8 mouse cellular contexts compared by ENCODE assay signal in genomic region chr13:67081946-67082345, GRCm38 (mm10). TPM values are rescaled to one million over a fixed set of nuclear protein-coding genes. Genes with fewer than 3 reads are reported as not detected.
A peak's percentile ranks its signal among the peaks of the same experiment; 100 is the strongest.
DNase-seq lines count a peak whose midpoint lies in the region; ATAC-seq and TF ChIP-seq lines count a peak whose summit lies in the region.

No protein-coding gene starts in this region.

- H3K36me3 ChIP-seq in liver, adult 2 months (ENCODE audit: control insufficient read depth, insufficient read depth, low read length), result peaks cover 32% of the 10 kb centered on the region
- peaks cover 23% of the 10 kb centered on the region for H3K36me3 ChIP-seq in embryonic facial prominence, embryonic 10.5 days (replicated peaks)
- H3K36me3 ChIP-seq in intestine, postnatal 0 days (ENCODE audit: control insufficient read depth, insufficient read depth), result no peaks in the 10 kb centered on the region

- ATAC-seq in intestine, postnatal 0 days, result no peak

- peaks cover 9% of the 10 kb centered on the region for H3K4me1 ChIP-seq in liver, adult 2 months (ENCODE audit: control insufficient read depth, insufficient read depth, low read length)
- peaks cover 7% of the 10 kb centered on the region; the same call in 1 of the 2 replicates for H3K4me1 ChIP-seq in embryonic facial prominence, embryonic 10.5 days
- H3K4me1 ChIP-seq in intestine, postnatal 0 days (replicated peaks; ENCODE audit: control insufficient read depth, insufficient read depth, low read length), result no peaks in the 10 kb centered on the region
- no peaks in the 10 kb centered on the region for H3K4me1 ChIP-seq in olfactory bulb, adult 2 months (ENCODE audit: control insufficient read depth, insufficient read depth, low read length)

- no peaks in the 10 kb centered on the region for H3K27me3 ChIP-seq in liver, adult 2 months (ENCODE audit: control insufficient read depth, insufficient read depth, low read length)
- no peaks in the 10 kb centered on the region for H3K27me3 ChIP-seq in embryonic facial prominence, embryonic 10.5 days (replicated peaks; ENCODE audit: low read depth, poor library complexity, severe bottlenecking)
- H3K27me3 ChIP-seq in intestine, postnatal 0 days (replicated peaks; ENCODE audit: control insufficient read depth, insufficient read depth, low read length), result no peaks in the 10 kb centered on the region

- TF ChIP-seq CTCF in liver, adult 2 months (IDR thresholded peaks at IDR 0.05; ENCODE audit: low read depth, low read length), result no peak
- TF ChIP-seq CTCF in intestine, postnatal 0 days (IDR thresholded peaks at IDR 0.05; ENCODE audit: low read depth), result no peak
- TF ChIP-seq CTCF in olfactory bulb, adult 2 months (IDR thresholded peaks at IDR 0.05; ENCODE audit: insufficient read depth, low read depth, low read length), result no peak

- H3K79me2 ChIP-seq in liver, adult 2 months (ENCODE audit: control insufficient read depth, insufficient read depth, low read length), result peaks cover 6% of the 10 kb centered on the region; the same call in 1 of the 2 replicates

- H3K9ac ChIP-seq in liver, adult 2 months (ENCODE audit: low read depth, low read length), result no peak overlapping the region
- H3K9ac ChIP-seq in intestine, postnatal 0 days (ENCODE audit: low read depth, low read length), result no peak overlapping the region

- H3K4me3 ChIP-seq in liver, adult 2 months (ENCODE audit: insufficient read depth, low read depth, low read length), result no peak overlapping the region
- peak overlapping the region; percentile 76 for H3K4me3 ChIP-seq in embryonic facial prominence, embryonic 10.5 days
- H3K4me3 ChIP-seq in intestine, postnatal 0 days (ENCODE audit: low read depth, low read length), result peak overlapping the region; percentile 60; the same call in 1 of the 2 replicates
- H3K4me3 ChIP-seq in olfactory bulb, adult 2 months (ENCODE audit: insufficient read depth, low read depth, low read length), result no peak overlapping the region

- DNase-seq in liver, adult 2 months (ENCODE audit: extremely low read depth, low read depth, low spot score), result peak; percentile 52
- no peak for DNase-seq in liver
- DNase-seq in embryonic facial prominence, embryonic 10.5 days (ENCODE audit: low spot score), result no peak
- no peak for DNase-seq in layer of hippocampus, postnatal 14 days (ENCODE audit: low spot score in 2 of 2)
- DNase-seq in left cerebral cortex, adult 18-20 months (ENCODE audit: low spot score in 2 of 2), result no peak
- no peak for DNase-seq in frontal cortex, postnatal 25 days (ENCODE audit: low spot score in 2 of 2)

- H3K27ac ChIP-seq in liver, adult 2 months (replicated peaks; ENCODE audit: insufficient read depth, low read depth, low read length), result peak overlapping the region; percentile 87
- no peak overlapping the region for H3K27ac ChIP-seq in embryonic facial prominence, embryonic 10.5 days (replicated peaks)
- no peak overlapping the region for H3K27ac ChIP-seq in intestine, postnatal 0 days (ENCODE audit: low read depth, low read length)
- H3K27ac ChIP-seq in olfactory bulb, adult 2 months (ENCODE audit: insufficient read depth, low read depth, low read length), result peak overlapping the region; percentile 78

- 38% methylated on average over 1 of the region's 1 CpGs for WGBS in liver, adult 2 months
- 79% methylated on average over 1 of the region's 1 CpGs for WGBS in embryonic facial prominence, embryonic 10.5 days
- 81% methylated on average over 1 of the region's 1 CpGs for WGBS in intestine, postnatal 0 days
- 100% methylated on average over 1 of the region's 1 CpGs for WGBS in olfactory bulb, adult 2 months

- peaks cover 7% of the 10 kb centered on the region; the same call in 1 of the 2 replicates for H3K9me3 ChIP-seq in embryonic facial prominence, embryonic 10.5 days
- no peaks in the 10 kb centered on the region for H3K9me3 ChIP-seq in intestine, postnatal 0 days (ENCODE audit: control insufficient read depth)

- H3K4me2 ChIP-seq in intestine, postnatal 0 days (replicated peaks; ENCODE audit: low read depth), result peak overlapping the region; percentile 70; the same call in 1 of the 2 replicates

- TF ChIP-seq POLR2A in liver, adult 2 months (IDR thresholded peaks at IDR 0.05; ENCODE audit: extremely low read depth, insufficient read depth, low read length), result no peak
- no peak for TF ChIP-seq POLR2A in olfactory bulb, adult 2 months (IDR thresholded peaks at IDR 0.05; ENCODE audit: insufficient read depth, low read depth, low read length)

RNA-seq across cellular contexts. Expression of gene Zfp708, which starts 15.8 kb away (rescaled TPM):
- total RNA-seq in liver, adult 2 months (2014; rRNA removed), result 1.1 and 3.1 TPM in 2 replicates
- 0.17 TPM in 1 of 2 replicates, not detected in the other for polyA plus RNA-seq in liver, adult 2 months (2012; rRNA removed)
- polyA plus RNA-seq in embryonic facial prominence, embryonic 10.5 days (2016; fragmentation: Nextera tagmentation; extraction: Ambion mirVana), result 6.0 and 6.3 TPM in 2 replicates
- polyA plus RNA-seq in intestine, postnatal 0 days (2015; fragmentation: Nextera tagmentation; extraction: Ambion mirVana), result 1.3 and 1.6 TPM in 2 replicates
- not detected in 2 replicates for polyA plus RNA-seq in olfactory bulb, adult 2 months (2012; ENCODE audit: insufficient read depth, insufficient read length, low replicate concordance, missing spikeins)
- 1 to 10 TPM; 2.9 to 3.5 TPM for total RNA-seq in layer of hippocampus, postnatal 14 days (2021)
- 1 to 10 TPM; 2.3 to 2.4 TPM for total RNA-seq in left cerebral cortex, adult 18-20 months (2021)

RNA-seq across cellular contexts. Expression of gene Zfp712, which starts 21.0 kb away (rescaled TPM):
- 1.3 TPM in 2 replicates for total RNA-seq in liver, adult 2 months (2014; rRNA removed)
- polyA plus RNA-seq in liver, adult 2 months (2012; rRNA removed), result 0.04 and 0.05 TPM in 2 replicates
- 3.4 and 3.6 TPM in 2 replicates for polyA plus RNA-seq in embryonic facial prominence, embryonic 10.5 days (2016; fragmentation: Nextera tagmentation; extraction: Ambion mirVana)
- polyA plus RNA-seq in intestine, postnatal 0 days (2015; fragmentation: Nextera tagmentation; extraction: Ambion mirVana), result 0.85 and 1.3 TPM in 2 replicates
- not detected in 2 replicates for polyA plus RNA-seq in olfactory bulb, adult 2 months (2012; ENCODE audit: insufficient read depth, insufficient read length, low replicate concordance, missing spikeins)
- 1 to 10 TPM; 4.4 to 5.0 TPM for total RNA-seq in layer of hippocampus, postnatal 14 days (2021)
- total RNA-seq in left cerebral cortex, adult 18-20 months (2021), result 1 to 10 TPM; 5.3 to 5.5 TPM

RNA-seq across cellular contexts. Expression of gene Gm28557, which starts 26.5 kb away (rescaled TPM):
- total RNA-seq in liver, adult 2 months (2014; rRNA removed), result 12.7 and 15.5 TPM in 2 replicates
- 4.5 and 7.1 TPM in 2 replicates for polyA plus RNA-seq in liver, adult 2 months (2012; rRNA removed)
- polyA plus RNA-seq in embryonic facial prominence, embryonic 10.5 days (2016; fragmentation: Nextera tagmentation; extraction: Ambion mirVana), result 2.7 and 3.2 TPM in 2 replicates
- polyA plus RNA-seq in intestine, postnatal 0 days (2015; fragmentation: Nextera tagmentation; extraction: Ambion mirVana), result 1.2 and 1.3 TPM in 2 replicates
- not detected in 2 replicates for polyA plus RNA-seq in olfactory bulb, adult 2 months (2012; ENCODE audit: insufficient read depth, insufficient read length, low replicate concordance, missing spikeins)
- total RNA-seq in layer of hippocampus, postnatal 14 days (2021), result 1 to 10 TPM; 2.3 to 2.7 TPM
- total RNA-seq in left cerebral cortex, adult 18-20 months (2021), result 1 to 10 TPM; 3.1 to 3.2 TPM

RNA-seq across cellular contexts. Expression of gene Rslcan18, which starts 34.1 kb away (rescaled TPM):
- total RNA-seq in liver, adult 2 months (2014; rRNA removed), result 1.9 and 2.2 TPM in 2 replicates
- polyA plus RNA-seq in liver, adult 2 months (2012; rRNA removed), result 0.20 and 0.39 TPM in 2 replicates
- polyA plus RNA-seq in embryonic facial prominence, embryonic 10.5 days (2016; fragmentation: Nextera tagmentation; extraction: Ambion mirVana), result 0.23 and 0.29 TPM in 2 replicates
- 0.12 and 0.18 TPM in 2 replicates for polyA plus RNA-seq in intestine, postnatal 0 days (2015; fragmentation: Nextera tagmentation; extraction: Ambion mirVana)
- polyA plus RNA-seq in olfactory bulb, adult 2 months (2012; ENCODE audit: insufficient read depth, insufficient read length, low replicate concordance, missing spikeins), result not detected in 2 replicates
- under 1 TPM; 0.12 to 0.44 TPM for total RNA-seq in layer of hippocampus, postnatal 14 days (2021)
- total RNA-seq in left cerebral cortex, adult 18-20 months (2021), result under 1 TPM; 0.21 to 0.30 TPM

RNA-seq across cellular contexts. Expression of gene Zfp759, which starts 39.5 kb away (rescaled TPM):
- 2.7 and 4.9 TPM in 2 replicates for total RNA-seq in liver, adult 2 months (2014; rRNA removed)
- 0.18 and 0.30 TPM in 2 replicates for polyA plus RNA-seq in liver, adult 2 months (2012; rRNA removed)
- 1.7 and 2.6 TPM in 2 replicates for polyA plus RNA-seq in embryonic facial prominence, embryonic 10.5 days (2016; fragmentation: Nextera tagmentation; extraction: Ambion mirVana)
- polyA plus RNA-seq in intestine, postnatal 0 days (2015; fragmentation: Nextera tagmentation; extraction: Ambion mirVana), result 0.57 and 0.60 TPM in 2 replicates
- polyA plus RNA-seq in olfactory bulb, adult 2 months (2012; ENCODE audit: insufficient read depth, insufficient read length, low replicate concordance, missing spikeins), result not detected in 2 replicates
- 10 to 100 TPM in 1 of 2 experiments, 1 to 10 TPM in 1; 9.4 to 10.6 TPM for total RNA-seq in layer of hippocampus, postnatal 14 days (2021)
- total RNA-seq in left cerebral cortex, adult 18-20 months (2021), result 10 to 100 TPM in 1 of 2 experiments, 1 to 10 TPM in 1; 9.5 to 10.1 TPM

Comparison
In these comparisons a context has a peak if more than half of its experiments do, and no peak if none do; other contexts are left out.
1. H3K27ac ChIP-seq: peak in liver, adult 2 months (single experiment) and olfactory bulb, adult 2 months (single experiment); none in embryonic facial prominence, embryonic 10.5 days (single experiment) and intestine, postnatal 0 days (single experiment).
2. H3K4me3 ChIP-seq: peak in embryonic facial prominence, embryonic 10.5 days (single experiment) and intestine, postnatal 0 days (single experiment); none in liver, adult 2 months (single experiment) and olfactory bulb, adult 2 months (single experiment).